Mouse (Mus musculus) urinary bladder, adult 2 months (tissue): ENCODE results near the gene Hsf3. TPM values are rescaled to one million over a fixed set of nuclear protein-coding genes. Genes with fewer than 3 reads are reported as not detected.
"Not testable (repeated sequence)": the region's sequence is repeated elsewhere in the genome, so short reads cannot be mapped to it uniquely, and the experiment has no call there.

ENCODE experiments used
- DNase-seq: peaks from one replicate; pipeline ENCODE4 v3.0.0; 2022; ENCODE audit warnings: low spot score
- polyA plus RNA-seq: library from polyadenylated mRNA; depleted of rRNA; stranded (reverse); fragments of >200 nt; gene quantifications from 2 replicates; pipeline ENCODE4 v1.2.3, GENCODE M21; 2012; rRNA removed

The Hsf3 gene
- 0.06 TPM in 2 replicates for polyA plus RNA-seq

DNA sequence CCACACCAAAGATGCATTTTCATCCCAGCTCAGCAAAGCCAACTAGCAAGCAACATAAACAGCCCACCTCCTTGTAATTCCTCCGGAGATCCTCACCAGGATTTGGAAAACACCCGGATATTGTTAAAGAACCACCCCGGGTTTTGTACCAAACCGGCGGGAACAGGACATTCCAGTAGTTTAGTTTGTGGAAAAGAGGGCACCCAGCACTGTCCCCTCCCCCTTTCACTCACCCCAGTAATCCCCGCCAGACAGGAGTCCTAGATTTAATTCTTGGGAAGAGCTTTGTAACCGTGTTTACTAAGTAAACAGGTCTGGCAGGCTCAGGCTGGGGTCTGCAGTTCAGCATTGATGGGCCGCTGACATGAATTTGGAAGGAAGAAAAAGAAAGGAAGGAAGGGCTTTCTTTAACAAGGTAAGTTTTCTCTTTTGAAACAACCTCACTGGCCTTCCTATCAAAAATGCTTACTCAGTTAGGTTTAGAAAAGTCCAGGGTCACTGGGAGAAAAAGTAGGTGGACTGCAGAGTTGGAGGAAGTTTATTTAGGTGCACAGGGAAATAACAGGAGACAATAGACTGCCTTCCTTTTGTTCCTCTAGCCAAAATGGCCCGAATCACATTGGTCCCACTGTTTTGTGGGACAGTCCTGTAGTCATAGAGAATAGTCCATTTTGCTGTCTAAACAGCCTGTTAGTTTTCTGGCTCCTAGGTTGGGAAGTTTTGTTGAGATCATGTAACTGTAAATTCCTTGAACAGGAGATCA lies at the start of gene Hsf3:
TSS of gene Hsf3 (minus strand) at position 94 of the 763 bp plus-strand sequence.
- no peak for DNase-seq

- no peak for DNase-seq
Measured at GRCm38 (mm10) chrX:96501580-96501979, 45.5 kb upstream of the Hsf3 start.

- no peak for DNase-seq
Measured at GRCm38 (mm10) chrX:96455149-96455548, 945 bp downstream of the Hsf3 start, which contains the start of gene Heph. TSS of gene Heph (plus strand) at chrX:96455359.

GRCm38 (mm10) chrX:96419383-96419782 lies 36.7 kb downstream of the Hsf3 start:
- DNase-seq = no peak

DNA sequence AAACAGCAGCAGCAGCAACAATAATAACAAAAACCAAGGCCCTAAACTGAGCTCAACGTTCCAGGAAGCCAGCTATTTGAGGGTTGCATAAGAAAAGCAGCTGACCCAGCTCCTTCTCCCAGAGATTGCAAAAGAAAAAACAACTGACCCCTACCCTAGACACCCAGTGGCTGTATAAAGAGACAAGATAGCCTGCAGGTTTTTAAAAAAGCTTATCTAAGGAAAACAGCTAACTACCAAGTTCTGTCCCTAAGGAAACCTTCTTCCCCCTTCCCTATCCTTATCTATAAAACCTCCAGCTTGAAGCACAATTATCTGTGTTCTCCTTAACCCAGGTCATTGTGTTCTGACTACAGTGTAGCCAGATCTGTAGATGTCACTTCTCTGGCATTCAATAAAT lies 38.4 kb downstream of the Hsf3 start:
- DNase-seq = no peak

GRCm38 (mm10) chrX:96416970-96417369 lies 39.1 kb downstream of the Hsf3 start:
- DNase-seq = no peak

GRCm38 (mm10) chrX:96415351-96415750 lies 40.7 kb downstream of the Hsf3 start:
- DNase-seq = not testable (repeated sequence)

DNA sequence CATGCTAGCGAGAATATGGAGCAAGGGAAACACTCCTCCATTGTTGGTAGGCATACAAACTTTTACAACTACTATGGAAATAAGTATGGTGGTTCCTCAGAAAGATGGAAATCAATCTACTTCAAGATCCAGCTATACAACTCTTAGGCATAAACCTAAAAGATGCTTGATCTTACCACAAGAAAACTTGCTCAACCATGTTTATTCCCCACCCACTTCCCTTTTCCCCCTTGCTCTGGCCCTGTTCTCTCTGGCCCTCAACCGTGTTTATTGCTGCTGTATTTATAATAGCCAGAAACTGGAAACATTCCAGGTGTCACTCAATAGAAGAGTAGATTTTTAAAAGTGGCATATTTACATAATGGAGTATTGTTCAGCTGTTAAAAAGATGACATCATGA lies 117.0 kb downstream of the Hsf3 start:
- DNase-seq = no peak

DNA sequence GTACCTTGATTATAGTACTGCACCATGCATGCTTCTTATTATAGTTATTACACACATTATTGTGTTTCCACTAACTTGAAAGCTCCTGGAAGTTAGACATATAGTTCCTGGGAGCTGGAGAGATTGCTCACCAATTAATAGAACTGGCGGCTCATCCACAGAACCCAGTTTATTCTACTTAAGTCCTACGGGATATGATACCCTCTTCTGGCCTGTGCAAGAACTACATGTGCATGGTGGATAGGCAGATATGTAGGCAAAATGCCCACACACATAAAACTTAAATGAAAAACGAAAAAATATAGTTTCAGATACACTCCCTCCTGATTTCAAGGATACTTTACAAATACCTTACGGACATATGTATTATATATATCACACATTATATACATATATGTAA lies 126.3 kb downstream of the Hsf3 start:
- DNase-seq = no peak

- no peak for DNase-seq
Measured at GRCm38 (mm10) chrX:96293338-96293737, 162.8 kb downstream of the Hsf3 start, which contains the start of gene Vsig4. TSS of gene Vsig4 (minus strand) at chrX:96293438.

- no peak for DNase-seq
Measured at GRCm38 (mm10) chrX:96256509-96256908, 199.6 kb downstream of the Hsf3 start.

Other genes with a start within 250 kb of the Hsf3 start
- gene Vsig4, start 162.9 kb downstream of the Hsf3 start, polyA plus RNA-seq = 0.22 and 0.27 TPM in 2 replicates
- gene Heph, start 935 bp downstream of the Hsf3 start, polyA plus RNA-seq = 2.7 and 3.1 TPM in 2 replicates